Mouse (Mus musculus): ENCODE data around the gene H2-D1. TPM values are rescaled to one million over a fixed set of nuclear protein-coding genes. Genes with fewer than 3 reads are reported as not detected.
"Not testable (repeated sequence)": the region's sequence is repeated elsewhere in the genome, so short reads cannot be mapped to it uniquely, and the experiment has no call there.

Gene H2-D1
- polyA plus RNA-seq, 1 experiment from 2014 or later: 37.2 TPM

- H3K9me3 ChIP-seq: no peaks in the 10 kb centered on the region
- H3K4me2 ChIP-seq: no peak overlapping the region
- WGBS: 27% methylated on average over 13 of the region's 13 CpGs
- no peaks in the 10 kb centered on the region for H3K4me1 ChIP-seq
- no peak for ATAC-seq (ENCODE audit: low FRiP score)
- H3K27me3 ChIP-seq: no peaks in the 10 kb centered on the region
- H3K27ac ChIP-seq: no peak overlapping the region
- H3K9ac ChIP-seq: no peak overlapping the region
- H3K4me3 ChIP-seq (replicated peaks): no peak overlapping the region
- no peaks in the 10 kb centered on the region for H3K36me3 ChIP-seq (replicated peaks)
Observed at GRCm38 (mm10) chr17:35301645-35302258, 39.2 kb downstream of the H2-D1 start.

- no peak overlapping the region for H3K4me2 ChIP-seq
- no peak for ATAC-seq (ENCODE audit: low FRiP score)
- H3K4me3 ChIP-seq (replicated peaks): no peak overlapping the region
- no peaks in the 10 kb centered on the region for H3K27me3 ChIP-seq
- H3K36me3 ChIP-seq (replicated peaks): no peaks in the 10 kb centered on the region
- H3K4me1 ChIP-seq: no peaks in the 10 kb centered on the region
- H3K27ac ChIP-seq: no peak overlapping the region
- no peak overlapping the region for H3K9ac ChIP-seq
- 82% methylated on average over 2 of the region's 2 CpGs for WGBS
- H3K9me3 ChIP-seq: no peaks in the 10 kb centered on the region
Observed at GRCm38 (mm10) chr17:35303271-35303670, 40.7 kb downstream of the H2-D1 start.

- no peaks in the 10 kb centered on the region for H3K9me3 ChIP-seq
- no peaks in the 10 kb centered on the region for H3K27me3 ChIP-seq
- no peak for ATAC-seq (ENCODE audit: low FRiP score)
- no peaks in the 10 kb centered on the region for H3K36me3 ChIP-seq (replicated peaks)
- H3K27ac ChIP-seq: no peak overlapping the region
- 82% methylated on average over 10 of the region's 10 CpGs for WGBS
- no peak overlapping the region for H3K4me2 ChIP-seq
- H3K4me1 ChIP-seq: no peaks in the 10 kb centered on the region
- H3K4me3 ChIP-seq (replicated peaks): no peak overlapping the region
- no peak overlapping the region for H3K9ac ChIP-seq
Observed at GRCm38 (mm10) chr17:35303756-35304350, 41.3 kb downstream of the H2-D1 start.

GRCm38 (mm10) chr17:35304478-35304877 is 41.9 kb downstream of the H2-D1 start:
- no peaks in the 10 kb centered on the region for H3K27me3 ChIP-seq
- no peaks in the 10 kb centered on the region for H3K4me1 ChIP-seq
- ATAC-seq (ENCODE audit: low FRiP score): no peak
- H3K4me2 ChIP-seq: no peak overlapping the region
- 77% methylated on average over 6 of the region's 6 CpGs for WGBS
- H3K9me3 ChIP-seq: no peaks in the 10 kb centered on the region
- no peak overlapping the region for H3K9ac ChIP-seq
- no peak overlapping the region for H3K4me3 ChIP-seq (replicated peaks)
- no peak overlapping the region for H3K27ac ChIP-seq
- H3K36me3 ChIP-seq (replicated peaks): no peaks in the 10 kb centered on the region

- H3K27me3 ChIP-seq; H3K4me2 ChIP-seq; H3K27ac ChIP-seq; H3K9me3 ChIP-seq; H3K36me3 ChIP-seq (replicated peaks); ATAC-seq (ENCODE audit: low FRiP score); H3K4me1 ChIP-seq; H3K4me3 ChIP-seq (replicated peaks); H3K9ac ChIP-seq: not testable (repeated sequence)
- 82% methylated on average over 8 of the region's 8 CpGs for WGBS
Observed at GRCm38 (mm10) chr17:35304921-35305320, 42.4 kb downstream of the H2-D1 start.

Small RNA genes within 50 kb of the gene (microRNA-seq; reads per million reads assigned to microRNA genes)
- gene Mir6975 (4.4 reads per million, percentile 16 among the genes with 10 or more reads in this experiment), gene Mir8094 (not detected)

Other genes starting within 250 kb of the H2-D1 start
- gene Vwa7, start 246.2 kb upstream of the H2-D1 start, polyA plus RNA-seq (2016; fragmentation: Nextera tagmentation; extraction: Ambion mirVana): 0.17 and 0.27 TPM in 2 replicates
- gene Sapcd1, start 234.7 kb upstream of the H2-D1 start, polyA plus RNA-seq (2016; fragmentation: Nextera tagmentation; extraction: Ambion mirVana): 7.4 and 7.7 TPM in 2 replicates
- 5.3 and 5.6 TPM in 2 replicates for gene Msh5, start 216.0 kb upstream of the H2-D1 start, polyA plus RNA-seq (2016; fragmentation: Nextera tagmentation; extraction: Ambion mirVana)
- 152 and 155 TPM in 2 replicates for gene Clic1, start 212.8 kb upstream of the H2-D1 start, polyA plus RNA-seq (2016; fragmentation: Nextera tagmentation; extraction: Ambion mirVana)
- 513 and 534 TPM in 2 replicates for gene Ddah2, start 203.7 kb upstream of the H2-D1 start, polyA plus RNA-seq (2016; fragmentation: Nextera tagmentation; extraction: Ambion mirVana)
- gene Ly6g6c, start 197.3 kb upstream of the H2-D1 start, polyA plus RNA-seq (2016; fragmentation: Nextera tagmentation; extraction: Ambion mirVana): not detected in 2 replicates
- gene Mpig6b, start 196.5 kb upstream of the H2-D1 start, polyA plus RNA-seq (2016; fragmentation: Nextera tagmentation; extraction: Ambion mirVana): 0.40 and 0.54 TPM in 2 replicates
- gene Ly6g6e, start 185.8 kb upstream of the H2-D1 start, polyA plus RNA-seq (2016; fragmentation: Nextera tagmentation; extraction: Ambion mirVana): 0.28 and 0.50 TPM in 2 replicates
- 0.29 and 1.6 TPM in 2 replicates for gene Ly6g6d, start 184.7 kb upstream of the H2-D1 start, polyA plus RNA-seq (2016; fragmentation: Nextera tagmentation; extraction: Ambion mirVana)
- gene Ly6g6f, start 177.1 kb upstream of the H2-D1 start, polyA plus RNA-seq (2016; fragmentation: Nextera tagmentation; extraction: Ambion mirVana): 0.17 and 0.18 TPM in 2 replicates
- 59.2 and 70.7 TPM in 2 replicates for gene Abhd16a, start 173.5 kb upstream of the H2-D1 start, polyA plus RNA-seq (2016; fragmentation: Nextera tagmentation; extraction: Ambion mirVana)
- gene Ly6g5c, start 154.5 kb upstream of the H2-D1 start, polyA plus RNA-seq (2016; fragmentation: Nextera tagmentation; extraction: Ambion mirVana): not detected in 2 replicates
- gene Ly6g5b, start 147.3 kb upstream of the H2-D1 start, polyA plus RNA-seq (2016; fragmentation: Nextera tagmentation; extraction: Ambion mirVana): 0.96 and 1.5 TPM in 2 replicates
- 27.4 and 28.1 TPM in 2 replicates for gene Gpank1, start 141.3 kb upstream of the H2-D1 start, polyA plus RNA-seq (2016; fragmentation: Nextera tagmentation; extraction: Ambion mirVana)
- gene Csnk2b, start 140.7 kb upstream of the H2-D1 start, polyA plus RNA-seq (2016; fragmentation: Nextera tagmentation; extraction: Ambion mirVana): 283 and 284 TPM in 2 replicates
- 5.3 and 7.2 TPM in 2 replicates for gene D17H6S53E, start 136.4 kb upstream of the H2-D1 start, polyA plus RNA-seq (2016; fragmentation: Nextera tagmentation; extraction: Ambion mirVana)
- 0.46 and 0.63 TPM in 2 replicates for gene Apom, start 130.7 kb upstream of the H2-D1 start, polyA plus RNA-seq (2016; fragmentation: Nextera tagmentation; extraction: Ambion mirVana)
- 88.9 and 97.8 TPM in 2 replicates for gene Bag6, start 127.6 kb upstream of the H2-D1 start, polyA plus RNA-seq (2016; fragmentation: Nextera tagmentation; extraction: Ambion mirVana)
- gene Prrc2a, start 97.8 kb upstream of the H2-D1 start, polyA plus RNA-seq (2016; fragmentation: Nextera tagmentation; extraction: Ambion mirVana): 221 and 231 TPM in 2 replicates
- 4.3 and 4.9 TPM in 2 replicates for gene Aif1, start 86.7 kb upstream of the H2-D1 start, polyA plus RNA-seq (2016; fragmentation: Nextera tagmentation; extraction: Ambion mirVana)
- 4.0 and 4.8 TPM in 2 replicates for gene Lst1, start 74.3 kb upstream of the H2-D1 start, polyA plus RNA-seq (2016; fragmentation: Nextera tagmentation; extraction: Ambion mirVana)
- gene Ltb, start 68.3 kb upstream of the H2-D1 start, polyA plus RNA-seq (2016; fragmentation: Nextera tagmentation; extraction: Ambion mirVana): not detected in 2 replicates
- not detected in 2 replicates for gene Tnf, start 60.7 kb upstream of the H2-D1 start, polyA plus RNA-seq (2016; fragmentation: Nextera tagmentation; extraction: Ambion mirVana)
- gene Lta, start 57.4 kb upstream of the H2-D1 start, polyA plus RNA-seq (2016; fragmentation: Nextera tagmentation; extraction: Ambion mirVana): not detected in 2 replicates
- 0.41 TPM in 2 replicates for gene Gm16181, start 41.9 kb upstream of the H2-D1 start, polyA plus RNA-seq (2016; fragmentation: Nextera tagmentation; extraction: Ambion mirVana)
- 16.2 and 17.3 TPM in 2 replicates for gene Atp6v1g2, start 29.1 kb upstream of the H2-D1 start, polyA plus RNA-seq (2016; fragmentation: Nextera tagmentation; extraction: Ambion mirVana)
- 11.0 and 12.9 TPM in 2 replicates for gene Nfkbil1, start 26.9 kb upstream of the H2-D1 start, polyA plus RNA-seq (2016; fragmentation: Nextera tagmentation; extraction: Ambion mirVana)
- 614 and 623 TPM in 2 replicates for gene Ddx39b, start 21.0 kb upstream of the H2-D1 start, polyA plus RNA-seq (2016; fragmentation: Nextera tagmentation; extraction: Ambion mirVana)
- not detected in 2 replicates for gene H2-Q1, start 57.7 kb downstream of the H2-D1 start, polyA plus RNA-seq (2016; fragmentation: Nextera tagmentation; extraction: Ambion mirVana)
- gene H2-Q2, start 79.5 kb downstream of the H2-D1 start, polyA plus RNA-seq (2016; fragmentation: Nextera tagmentation; extraction: Ambion mirVana): not detected in 2 replicates
- gene H2-Q4, start 116.9 kb downstream of the H2-D1 start, polyA plus RNA-seq (2016; fragmentation: Nextera tagmentation; extraction: Ambion mirVana): 1.3 and 1.6 TPM in 2 replicates
- gene H2-Q6, start 162.1 kb downstream of the H2-D1 start, polyA plus RNA-seq (2016; fragmentation: Nextera tagmentation; extraction: Ambion mirVana): 0.23 and 0.34 TPM in 2 replicates
- 5.1 and 5.6 TPM in 2 replicates for gene H2-Q7, start 176.4 kb downstream of the H2-D1 start, polyA plus RNA-seq (2016; fragmentation: Nextera tagmentation; extraction: Ambion mirVana)
- 0.04 TPM in 1 of 2 replicates, not detected in the other for gene H2-Q10, start 207.4 kb downstream of the H2-D1 start, polyA plus RNA-seq (2016; fragmentation: Nextera tagmentation; extraction: Ambion mirVana)
- gene Pou5f1, start 243.3 kb downstream of the H2-D1 start, polyA plus RNA-seq (2016; fragmentation: Nextera tagmentation; extraction: Ambion mirVana): 0.14 TPM in 1 of 2 replicates, not detected in the other